Mouse (Mus musculus) heart, adult 10 weeks (tissue): ENCODE data around the gene Tssk1. TPM values are rescaled to one million over a fixed set of nuclear protein-coding genes. Genes with fewer than 3 reads are reported as not detected.

ENCODE experiments used
- polyA plus RNA-seq: library from polyadenylated mRNA; stranded (reverse); fragments of 350-450 nt; fragmentation: Illumina TruSeq; extraction: RNeasy Lipid Tissue Mini Kit (QIAGEN cat#74804); gene quantifications from one replicate; pipeline ENCODE4 v1.2.3, GENCODE M21; 2014; ENCODE audit warnings: low read depth, low replicate concordance

Tssk1 gene
- polyA plus RNA-seq = 0.16 TPM

GRCm38 (mm10) chr16:17893923-17894322 is at the start of gene Tssk1:
Tssk1 (plus strand) TSS chr16:17894223.

GRCm38 (mm10) chr16:17891567-17891959 is 2.5 kb upstream of the Tssk1 start, which contains the start of gene Gm20518:
Gm20518 (minus strand) TSS chr16:17891671.

GRCm38 (mm10) chr16:17898462-17898861 is 4.4 kb downstream of the Tssk1 start, which contains the start of the genes Dgcr2 and Tssk2:
Dgcr2 (minus strand) TSS chr16:17898562.
Tssk2 (plus strand) TSS chr16:17898637.

GRCm38 (mm10) chr16:17911052-17911595 is 17.1 kb downstream of the Tssk1 start, which contains the start of gene Ess2:
Ess2 (minus strand) TSS chr16:17911348.

GRCm38 (mm10) chr16:17914307-17915249 is 20.6 kb downstream of the Tssk1 start, which contains the start of gene Gsc2:
Gsc2 (minus strand) TSS chr16:17915059.

GRCm38 (mm10) chr16:17928087-17928580 is 34.1 kb downstream of the Tssk1 start, which contains the start of gene Slc25a1:
Slc25a1 (minus strand) TSS chr16:17928219.

Other genes with a start within 250 kb of the Tssk1 start
- gene Ccdc74a, start 247.8 kb upstream of the Tssk1 start, polyA plus RNA-seq = 0.60 TPM
- gene Med15, start 161.3 kb upstream of the Tssk1 start, polyA plus RNA-seq = 26.7 TPM
- 27.5 TPM for gene Klhl22, start 134.6 kb upstream of the Tssk1 start, polyA plus RNA-seq
- 5.2 TPM for gene Scarf2, start 96.9 kb upstream of the Tssk1 start, polyA plus RNA-seq
- not detected for gene B830017H08Rik, start 61.1 kb upstream of the Tssk1 start, polyA plus RNA-seq
- 4.0 TPM for gene Car15, start 55.9 kb upstream of the Tssk1 start, polyA plus RNA-seq
- gene Gm20518, start 2.6 kb upstream of the Tssk1 start, polyA plus RNA-seq = 0.45 TPM
- gene Dgcr2, start 4.3 kb downstream of the Tssk1 start, polyA plus RNA-seq = 39.0 TPM
- gene Tssk2, start 4.4 kb downstream of the Tssk1 start, polyA plus RNA-seq = not detected
- gene Ess2, start 17.1 kb downstream of the Tssk1 start, polyA plus RNA-seq = 12.4 TPM
- not detected for gene Gsc2, start 20.8 kb downstream of the Tssk1 start, polyA plus RNA-seq
- 10.5 TPM for gene Slc25a1, start 34.0 kb downstream of the Tssk1 start, polyA plus RNA-seq
- not detected for gene Vpreb2, start 86.2 kb downstream of the Tssk1 start, polyA plus RNA-seq
- gene Dgcr6, start 158.6 kb downstream of the Tssk1 start, polyA plus RNA-seq = 50.3 TPM
- gene Prodh, start 196.0 kb downstream of the Tssk1 start, polyA plus RNA-seq = 37.1 TPM
- gene Rtn4r, start 233.4 kb downstream of the Tssk1 start, polyA plus RNA-seq = 6.7 TPM